Mouse (Mus musculus) ES-Bruce4 (cell line): ENCODE results near the gene Olfr315.

Experiments used
- CTCF ChIP-seq: IDR thresholded peaks from one replicate; pipeline ENCODE4 v1.8.1; 2011; ENCODE audit warnings: low read depth, low read length
- POLR2A ChIP-seq: IDR thresholded peaks from one replicate; pipeline ENCODE4 v1.8.1; 2011; ENCODE audit warnings: low read length; ENCODE audit not compliant: insufficient read depth

DNA sequence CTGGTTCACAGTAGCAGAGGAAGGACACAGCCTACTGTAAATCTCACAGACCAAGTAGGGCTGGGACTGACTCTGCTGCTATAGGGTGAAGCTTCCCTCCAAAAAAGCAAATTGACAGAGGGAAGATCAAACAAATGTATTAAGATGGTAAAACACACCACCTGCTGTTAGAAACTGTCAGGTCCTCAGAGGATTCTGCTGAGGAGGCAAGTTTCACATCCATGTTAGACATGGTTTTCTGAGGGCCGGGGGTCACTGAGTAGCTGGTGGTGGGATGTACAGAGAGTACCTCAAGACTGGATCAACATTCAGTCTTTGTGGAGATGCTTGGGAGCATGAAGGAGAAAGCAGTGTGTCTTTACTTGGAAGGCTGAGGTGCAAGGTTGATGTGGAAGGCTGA is 42.7 kb downstream of the Olfr315 start:
- TF ChIP-seq CTCF = no peak
- no peak for TF ChIP-seq POLR2A
